Comparison of ENCODE assay signal across 8 mouse cellular contexts in genomic region chrX:12158244-12158820, GRCm38 (mm10). TPM values are rescaled to one million over a fixed set of nuclear protein-coding genes. Genes with fewer than 3 reads are reported as not detected.
DNase-seq lines count a peak whose midpoint lies in the region; ATAC-seq and TF ChIP-seq lines count a peak whose summit lies in the region.

No protein-coding gene starts in this region.

- H3K4me1 ChIP-seq in intestine, embryonic 15.5 days (replicated peaks) = 0 out of 2 replicates have a peak, but pooled peaks cover 7% of the 10 kb centered on the region
- H3K4me1 ChIP-seq in liver, embryonic 14.5 days (replicated peaks; ENCODE audit: control insufficient read depth in 2 of 2, insufficient read depth in 2 of 2, low read length in 1 of 2) = 0 out of 4 replicates have a peak, but pooled peaks cover 0 to 2% of the 10 kb centered on the region in 2 experiments

- H3K36me3 ChIP-seq in intestine, embryonic 15.5 days = no peaks in the 10 kb centered on the region
- H3K36me3 ChIP-seq in liver, embryonic 14.5 days (replicated peaks; ENCODE audit: control insufficient read depth, insufficient read depth, low read depth) = no peaks in the 10 kb centered on the region

- peaks cover 20% of the 10 kb centered on the region for H3K27me3 ChIP-seq in intestine, embryonic 15.5 days (replicated peaks)
- H3K27me3 ChIP-seq in liver, embryonic 14.5 days (ENCODE audit: control insufficient read depth, insufficient read depth, low read length) = peaks cover 73% of the 10 kb centered on the region

- no peak for TF ChIP-seq EP300 in liver, embryonic 14.5 days (IDR thresholded peaks at IDR 0.05; ENCODE audit: low read depth)

- H3K27ac ChIP-seq in intestine, embryonic 15.5 days = peak overlapping the region; percentile 83
- H3K27ac ChIP-seq in liver, embryonic 14.5 days = no peak overlapping the region

- no peak overlapping the region for H3K9ac ChIP-seq in intestine, embryonic 15.5 days
- no peak overlapping the region for H3K9ac ChIP-seq in liver, embryonic 14.5 days (replicated peaks)

- ATAC-seq in common myeloid progenitor, adult 5-6 weeks (replicated peaks; ENCODE audit: low read depth, poor library complexity, severe bottlenecking) = peak; percentile 30
- ATAC-seq in granulocyte monocyte progenitor cell, adult 5-6 weeks (replicated peaks; ENCODE audit: poor library complexity, severe bottlenecking) = 0 out of 2 replicates have a peak, but pooled peaks have one; percentile 4
- peak; percentile 64 for ATAC-seq in intestine, embryonic 15.5 days
- ATAC-seq in liver, embryonic 14.5 days (ENCODE audit: insufficient read depth) = peak; percentile 15; the same call in 1 of the 2 replicates

- TF ChIP-seq CTCF in liver, embryonic 14.5 days (IDR thresholded peaks at IDR 0.05; ENCODE audit: low read depth) = no peak

- WGBS in intestine, embryonic 15.5 days = 5% methylated on average over 43 of the region's 44 CpGs
- 2% methylated on average over 43 of the region's 44 CpGs for WGBS in liver, embryonic 14.5 days (ENCODE audit: insufficient replicate concordance)

- H3K4me3 ChIP-seq in intestine, embryonic 15.5 days (replicated peaks) = peak overlapping the region; percentile 44
- H3K4me3 ChIP-seq in liver, embryonic 14.5 days (ENCODE audit: insufficient read depth in 1 of 2, low read depth in 2 of 2, low read length in 2 of 2) = peak overlapping the region; percentile 23 to 47

- DNase-seq in right cerebral cortex, adult 2 months (ENCODE audit: low spot score in 2 of 2) = peak; percentile 40 to 50
- no peak for DNase-seq in right cerebral cortex, postnatal 25 days
- DNase-seq in liver, embryonic 14.5 days (ENCODE audit: low read depth in 3 of 3, low spot score in 3 of 3) = no peak
- peak; percentile 47 to 49 for DNase-seq in natural killer cell, adult 2 months (ENCODE audit: low spot score in 2 of 2)
- peak; percentile 64 for DNase-seq in yolk sac, embryonic 10.5 days (ENCODE audit: low spot score)

- peak overlapping the region; percentile 65 for H3K4me2 ChIP-seq in intestine, embryonic 15.5 days (replicated peaks)
- H3K4me2 ChIP-seq in liver, embryonic 14.5 days (ENCODE audit: low read depth) = peak overlapping the region; percentile 47

- H3K9me3 ChIP-seq in intestine, embryonic 15.5 days = no peaks in the 10 kb centered on the region
- no peaks in the 10 kb centered on the region for H3K9me3 ChIP-seq in liver, embryonic 14.5 days (ENCODE audit: control insufficient read depth, low read length)

RNA-seq across cellular contexts. Expression of gene Bcor, which starts 1.8 kb away (rescaled TPM):
- total RNA-seq in common myeloid progenitor, adult 5-6 weeks (2017) = 41.5 and 45.0 TPM in 2 replicates
- total RNA-seq in granulocyte monocyte progenitor cell, adult 5-6 weeks (2014; fragmentation: Nextera tagmentation) = 36.0 and 55.0 TPM in 2 replicates
- 30.6 and 32.7 TPM in 2 replicates for total RNA-seq in granulocyte monocyte progenitor cell, adult 5-6 weeks (2017)
- 12.4 and 13.7 TPM in 2 replicates for polyA plus RNA-seq in intestine, embryonic 15.5 days (2015; fragmentation: Nextera tagmentation; extraction: Ambion mirVana)
- 3.5 and 4.6 TPM in 2 replicates for polyA plus RNA-seq in liver, embryonic 14.5 days (2012; rRNA removed)
- 4.7 TPM in 2 replicates for polyA plus RNA-seq in liver, embryonic 14.5 days (2014; fragmentation: Nextera tagmentation; extraction: Ambion mirVana)

Comparison
In these comparisons a context has a peak if more than half of its experiments do, and no peak if none do; other contexts are left out.
1. DNase-seq: peak in right cerebral cortex, adult 2 months (2 of 2), natural killer cell, adult 2 months (2 of 2) and yolk sac, embryonic 10.5 days (single experiment); none in right cerebral cortex, postnatal 25 days (single experiment) and liver, embryonic 14.5 days (0 of 3).
2. ATAC-seq: peak in every context shown above with its lines; median percentile 64 in intestine, embryonic 15.5 days; 30 in common myeloid progenitor, adult 5-6 weeks; 15 in liver, embryonic 14.5 days; 4 in granulocyte monocyte progenitor cell, adult 5-6 weeks.